In the genomic region with DNA sequence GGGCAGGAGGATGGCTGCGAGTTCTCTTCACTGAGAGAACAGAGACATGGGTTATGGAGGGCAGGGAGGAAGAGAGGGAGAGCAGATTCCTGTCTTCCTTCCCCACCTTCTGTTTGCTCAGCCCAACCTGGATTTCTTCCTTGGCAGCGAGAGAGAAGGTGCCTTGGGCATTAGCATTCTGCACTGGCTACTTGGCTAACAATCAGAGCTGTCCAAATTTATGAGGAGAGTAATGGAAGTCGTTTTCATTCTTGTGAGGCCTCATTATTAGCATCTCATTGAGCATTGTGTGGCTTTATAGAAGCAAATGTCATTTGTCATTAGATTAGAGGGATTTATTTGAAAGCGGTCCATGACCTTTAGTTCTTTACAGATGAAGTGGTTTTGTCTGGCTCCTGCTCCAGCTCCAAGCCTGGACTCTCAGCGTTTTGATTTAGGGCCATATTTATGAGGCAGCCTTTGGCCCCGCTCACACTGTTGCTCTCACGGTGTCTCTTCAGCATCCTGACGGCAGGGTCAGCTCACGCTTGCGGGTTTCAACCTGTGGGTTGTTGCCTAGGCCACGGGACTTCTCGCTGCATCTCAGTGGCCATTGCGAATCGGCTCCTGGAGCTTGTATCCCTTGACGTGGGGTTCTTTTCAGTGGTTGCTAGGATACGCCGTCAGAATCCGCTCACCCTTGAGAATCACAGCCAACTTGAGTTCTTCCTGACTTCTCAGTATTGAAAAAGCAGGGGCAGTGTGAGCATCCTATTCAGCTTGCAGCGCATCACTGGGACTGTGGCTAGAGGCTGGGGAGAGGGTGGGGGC, we compare ENCODE assay signal across 8 mouse cellular contexts. TPM values are rescaled to one million over a fixed set of nuclear protein-coding genes. Genes with fewer than 3 reads are reported as not detected.
DNase-seq lines count a peak whose midpoint lies in the region; ATAC-seq lines count a peak whose summit lies in the region.

No protein-coding gene starts in this region.

- H3K27me3 ChIP-seq in embryonic facial prominence, embryonic 10.5 days (replicated peaks; ENCODE audit: low read depth, poor library complexity, severe bottlenecking): no peaks in the 10 kb centered on the region
- H3K27me3 ChIP-seq in midbrain, embryonic 16.5 days (ENCODE audit: control insufficient read depth, insufficient read depth, low read depth, low read length): no peaks in the 10 kb centered on the region
- no peaks in the 10 kb centered on the region for H3K27me3 ChIP-seq in heart, embryonic 10.5 days (ENCODE audit: insufficient read depth, poor library complexity, severe bottlenecking)

- 63% methylated on average over 19 of the region's 19 CpGs for WGBS in embryonic facial prominence, embryonic 10.5 days
- whole genome bisulfite sequencing in midbrain, embryonic 16.5 days: 10% methylated on average over 19 of the region's 19 CpGs
- WGBS in heart, embryonic 10.5 days: 77% methylated on average over 19 of the region's 19 CpGs

- H3K9ac ChIP-seq in midbrain, embryonic 16.5 days (ENCODE audit: low read depth, low read length): peak overlapping the region; percentile 15; the same call in 1 of the 2 replicates

- no peaks in the 10 kb centered on the region for H3K9me3 ChIP-seq in embryonic facial prominence, embryonic 10.5 days
- H3K9me3 ChIP-seq in midbrain, embryonic 16.5 days (replicated peaks; ENCODE audit: control insufficient read depth, low read length, poor library complexity, severe bottlenecking): no peaks in the 10 kb centered on the region
- H3K9me3 ChIP-seq in heart, embryonic 10.5 days: no peaks in the 10 kb centered on the region

- no peak overlapping the region for H3K27ac ChIP-seq in embryonic facial prominence, embryonic 10.5 days (replicated peaks)
- H3K27ac ChIP-seq in midbrain, embryonic 16.5 days (ENCODE audit: low read length): peak overlapping the region; percentile 85
- H3K27ac ChIP-seq in heart, embryonic 10.5 days: no peak overlapping the region

- peak overlapping the region; percentile 46 for H3K4me2 ChIP-seq in midbrain, embryonic 16.5 days (ENCODE audit: low read length)

- H3K4me3 ChIP-seq in embryonic facial prominence, embryonic 10.5 days: no peak overlapping the region
- peak overlapping the region; percentile 17; the same call in 1 of the 2 replicates for H3K4me3 ChIP-seq in midbrain, embryonic 16.5 days (ENCODE audit: low read depth, low read length)
- no peak overlapping the region for H3K4me3 ChIP-seq in heart, embryonic 10.5 days

- peak; percentile 90 for DNase-seq in brain, adult 2 months (ENCODE audit: low read depth, low spot score)
- DNase-seq in embryonic facial prominence, embryonic 10.5 days (ENCODE audit: low spot score): peak; percentile 56
- peak; percentile 43 to 50 for DNase-seq in layer of hippocampus, adult 18-20 months (ENCODE audit: low spot score in 2 of 2)
- no peak for DNase-seq in heart, embryonic 10.5 days (ENCODE audit: low spot score)
- no peak for DNase-seq in ovary, postnatal 36 days (ENCODE audit: low spot score)
- no peak for DNase-seq in thymus, postnatal 25 days
- DNase-seq in thymus, postnatal 0 days (ENCODE audit: low spot score): no peak

- H3K4me1 ChIP-seq in embryonic facial prominence, embryonic 10.5 days: peaks cover 15% of the 10 kb centered on the region; the same call in 1 of the 2 replicates
- H3K4me1 ChIP-seq in midbrain, embryonic 16.5 days (ENCODE audit: control insufficient read depth, insufficient read depth, low read length): peaks cover 14% of the 10 kb centered on the region
- 0 out of 2 replicates have a peak, but pooled peaks cover 4% of the 10 kb centered on the region for H3K4me1 ChIP-seq in heart, embryonic 10.5 days

- no peaks in the 10 kb centered on the region for H3K36me3 ChIP-seq in embryonic facial prominence, embryonic 10.5 days (replicated peaks)
- no peaks in the 10 kb centered on the region for H3K36me3 ChIP-seq in midbrain, embryonic 16.5 days (ENCODE audit: control insufficient read depth, insufficient read depth, low read length)
- no peaks in the 10 kb centered on the region for H3K36me3 ChIP-seq in heart, embryonic 10.5 days

- ATAC-seq in midbrain, embryonic 16.5 days: peak; percentile 93

RNA-seq across cellular contexts. Expression of a gene that starts 31.9 kb away (rescaled TPM):
- 539 and 546 TPM in 2 replicates for polyA plus RNA-seq in embryonic facial prominence, embryonic 10.5 days (2016; fragmentation: Nextera tagmentation; extraction: Ambion mirVana)
- total RNA-seq in layer of hippocampus, adult 18-20 months (2021): 100 to 1,000 TPM; 281 to 292 TPM
- 291 and 304 TPM in 2 replicates for polyA plus RNA-seq in midbrain, embryonic 16.5 days (2015; fragmentation: Nextera tagmentation; extraction: Ambion mirVana)
- 612 and 687 TPM in 2 replicates for polyA plus RNA-seq in heart, embryonic 10.5 days (2016; fragmentation: Nextera tagmentation; extraction: Ambion mirVana)
- polyA plus RNA-seq in thymus, postnatal 0 days (2015; fragmentation: Nextera tagmentation; extraction: Ambion mirVana): 436 and 485 TPM in 2 replicates

Comparison
In these comparisons a context has a peak if more than half of its experiments do, and no peak if none do; other contexts are left out.
1. DNase-seq: peak in brain, adult 2 months (single experiment), embryonic facial prominence, embryonic 10.5 days (single experiment) and layer of hippocampus, adult 18-20 months (2 of 2); none in heart, embryonic 10.5 days (single experiment), ovary, postnatal 36 days (single experiment), thymus, postnatal 25 days (single experiment) and thymus, postnatal 0 days (single experiment).